Mouse (Mus musculus): ENCODE data around the gene Svs3a.
"Not testable (repeated sequence)": the region's sequence is repeated elsewhere in the genome, so short reads cannot be mapped to it uniquely, and the experiment has no call there.

Gene Svs3a

GRCm38 (mm10) chr2:164288968-164289367, at the start of gene Svs3a:
Gene Svs3a, plus strand, starts transcription at chr2:164289268.
- in situ Hi-C loops (cut with MboI, MseI): not testable (repeated sequence)

GRCm38 (mm10) chr2:164256540-164256939, 32.5 kb upstream of the Svs3a start, which contains the start of gene Svs3b:
Gene Svs3b, minus strand, starts transcription at chr2:164256640.
- in situ Hi-C loops (cut with MboI, MseI): not testable (repeated sequence)

GRCm38 (mm10) chr2:164278359-164278758, 10.7 kb upstream of the Svs3a start, which contains the start of gene Svs4:
Gene Svs4, minus strand, starts transcription at chr2:164278459.
- in situ Hi-C loops (cut with MboI, MseI): no loop called here

GRCm38 (mm10) chr2:164312599-164312998, 23.5 kb downstream of the Svs3a start:
- in situ Hi-C loops (cut with MboI, MseI): no loop called here

- in situ Hi-C loops (cut with MboI, MseI): not testable (repeated sequence)
Observed at GRCm38 (mm10) chr2:164315460-164315859, 26.4 kb downstream of the Svs3a start.

- in situ Hi-C loops (cut with MboI, MseI): not testable (repeated sequence)
Observed at GRCm38 (mm10) chr2:164316451-164316850, 27.4 kb downstream of the Svs3a start, which contains the start of gene Svs6. Gene Svs6, plus strand, starts transcription at chr2:164316751.

- in situ Hi-C loops (cut with MboI, MseI): no loop called here
Observed at GRCm38 (mm10) chr2:164320983-164321382, 31.9 kb downstream of the Svs3a start.

GRCm38 (mm10) chr2:164332440-164332839, 43.4 kb downstream of the Svs3a start, which contains the start of gene Svs5:
Gene Svs5, plus strand, starts transcription at chr2:164332740.
- in situ Hi-C loops (cut with MboI, MseI): not testable (repeated sequence)

Measured in T-helper 17 cell (primary cell).